Mouse (Mus musculus) small intestine, adult 2 months (tissue): ENCODE data around the gene Diaph3.

Experiments used
- CTCF ChIP-seq: fragments of 200-500 bp; IDR thresholded peaks from 2 replicates; pipeline ENCODE4 v1.5.1; 2012; ENCODE audit warnings: low read depth, mild to moderate bottlenecking, control low read depth, inconsistent platforms, low read length, moderate library complexity, mixed read lengths; ENCODE audit not compliant: insufficient replicate concordance, insufficient read length; ENCODE audit errors: extremely low read depth
- POLR2A ChIP-seq: fragments of 200-500 bp; IDR thresholded peaks from 2 replicates; pipeline ENCODE4 v1.6.1; 2012; ENCODE audit warnings: low read depth, mild to moderate bottlenecking, control low read depth, inconsistent platforms, low read length, moderate library complexity

- no peak for TF ChIP-seq CTCF
- no peak for TF ChIP-seq POLR2A
Measured at GRCm38 (mm10) chr14:86675314-86675713, 465.7 kb downstream of the Diaph3 start.
